9 mouse cellular contexts compared by ENCODE assay signal in the genomic region with DNA sequence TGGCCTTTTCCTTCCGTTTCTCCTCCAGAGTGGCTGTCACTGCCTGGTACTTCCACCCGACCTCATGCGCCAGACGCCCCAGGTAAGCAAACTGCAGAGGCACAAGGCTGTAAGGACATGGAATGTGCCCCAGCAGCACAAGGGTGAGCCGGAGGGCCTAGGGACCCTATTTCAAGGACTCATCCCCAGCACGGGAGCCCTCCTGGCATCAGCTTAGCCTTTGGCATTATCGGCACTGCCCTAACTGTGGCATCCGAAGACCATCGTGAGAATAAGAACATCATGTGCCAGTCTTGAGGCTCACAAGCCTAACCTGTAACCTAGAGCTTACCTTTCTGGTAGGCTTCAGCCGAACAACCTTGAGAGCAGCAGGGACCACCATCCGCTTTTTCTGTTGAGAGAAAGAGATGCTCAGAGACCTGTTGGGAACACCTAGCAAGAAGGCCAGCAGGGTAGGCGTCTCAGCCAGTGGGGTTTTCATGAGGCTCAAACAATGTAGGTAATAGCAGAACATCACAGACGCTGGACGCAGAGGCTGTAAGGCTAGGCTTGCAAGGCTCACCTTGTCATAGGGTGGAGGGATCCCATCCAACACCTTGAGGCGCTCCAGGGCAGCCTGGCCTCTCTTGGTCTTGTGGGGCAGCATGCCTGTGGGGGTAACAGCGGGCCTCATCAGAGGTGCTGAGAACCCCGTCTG. TPM values are rescaled to one million over a fixed set of nuclear protein-coding genes. Genes with fewer than 3 reads are reported as not detected.
DNase-seq lines count a peak whose midpoint lies in the region; ATAC-seq and TF ChIP-seq lines count a peak whose summit lies in the region.
"Had no signal": no experiment of that assay in that cellular context is flagged by ENCODE, and none has a peak within 500 bp of the region (broad histone marks: within the 10 kb centered on the region; RNA-seq: fewer than 3 reads in every experiment).

No protein-coding gene starts in this region.

- H3K36me3 ChIP-seq in heart, embryonic 15.5 days, result peaks cover 50% of the 10 kb centered on the region
- H3K36me3 ChIP-seq in hindbrain, postnatal 0 days (ENCODE audit: insufficient read depth, low read length), result peaks cover 43% of the 10 kb centered on the region
- peaks cover 33% of the 10 kb centered on the region for H3K36me3 ChIP-seq in midbrain, embryonic 16.5 days (ENCODE audit: control insufficient read depth, insufficient read depth, low read length)

- no peaks in the 10 kb centered on the region for H3K27me3 ChIP-seq in heart, embryonic 15.5 days
- H3K27me3 ChIP-seq in hindbrain, postnatal 0 days (ENCODE audit: insufficient read depth, low read length), result no peaks in the 10 kb centered on the region
- no peaks in the 10 kb centered on the region for H3K27me3 ChIP-seq in midbrain, embryonic 16.5 days (ENCODE audit: control insufficient read depth, insufficient read depth, low read depth, low read length)

- peak overlapping the region; percentile 98 for H3K4me3 ChIP-seq in heart, embryonic 15.5 days
- no peak overlapping the region for H3K4me3 ChIP-seq in bone marrow, adult 2 months (replicated peaks; ENCODE audit: control insufficient read depth, low read depth, low read length)
- no peak overlapping the region for H3K4me3 ChIP-seq in hindbrain, postnatal 0 days (ENCODE audit: low read length)
- H3K4me3 ChIP-seq in midbrain, embryonic 16.5 days (ENCODE audit: low read depth, low read length), result no peak overlapping the region; the same call in 1 of the 2 replicates

- no peak for TF ChIP-seq CTCF in bone marrow, adult 2 months (IDR thresholded peaks at IDR 0.05; ENCODE audit: control insufficient read depth, insufficient read depth, low read length)
- TF ChIP-seq CTCF in hindbrain, postnatal 0 days (IDR thresholded peaks at IDR 0.05; ENCODE audit: low read depth), result no peak

- TF ChIP-seq POLR2A in bone marrow, adult 2 months (IDR thresholded peaks at IDR 0.05; ENCODE audit: borderline replicate concordance, control insufficient read depth, low read depth, low read length), result no peak

- 71% methylated on average over 17 of the region's 17 CpGs for WGBS in heart, embryonic 15.5 days
- 79% methylated on average over 17 of the region's 17 CpGs for WGBS in bone marrow, adult 2 months
- 76% methylated on average over 17 of the region's 17 CpGs for WGBS in hindbrain, postnatal 0 days
- 77% methylated on average over 17 of the region's 17 CpGs for WGBS in midbrain, embryonic 16.5 days

- peak overlapping the region; percentile 99 for H3K9ac ChIP-seq in heart, embryonic 15.5 days
- peak overlapping the region; percentile 99; the same call in 1 of the 2 replicates for H3K9ac ChIP-seq in hindbrain, postnatal 0 days (replicated peaks; ENCODE audit: low read length)
- H3K9ac ChIP-seq in midbrain, embryonic 16.5 days (ENCODE audit: low read depth, low read length), result peak overlapping the region; percentile 96; the same call in 1 of the 2 replicates

- no peak for ATAC-seq in heart, embryonic 15.5 days (replicated peaks; ENCODE audit: insufficient number of reproducible peaks, insufficient read depth, low FRiP score, low read depth)
- no peak for ATAC-seq in hindbrain, postnatal 0 days
- ATAC-seq in midbrain, embryonic 16.5 days, result no peak
- ATAC-seq in monocyte, adult 5-6 weeks (replicated peaks; ENCODE audit: insufficient number of reproducible peaks, low FRiP score, low TSS enrichment, poor library complexity, severe bottlenecking), result no peak
- no peak for ATAC-seq in frontal cortex, adult (ENCODE audit: low TSS enrichment)

- DNase-seq in heart, postnatal 36 days, result no peak
- DNase-seq in hindbrain, postnatal 0 days (ENCODE audit: low spot score), result no peak
- DNase-seq in gastrocnemius, postnatal 36 days, result no peak
- DNase-seq: gastrocnemius, postnatal 25 days had no signal

- H3K27ac ChIP-seq in heart, embryonic 15.5 days, result peak overlapping the region; percentile 90
- 0 out of 2 replicates have a peak overlapping the region, but pooled peaks have one; percentile 17 for H3K27ac ChIP-seq in bone marrow, adult 2 months (ENCODE audit: control insufficient read depth, insufficient read depth, low read depth, low read length, poor library complexity)
- H3K27ac ChIP-seq in hindbrain, postnatal 0 days, result no peak overlapping the region
- peak overlapping the region; percentile 37; the same call in 1 of the 2 replicates for H3K27ac ChIP-seq in midbrain, embryonic 16.5 days (ENCODE audit: low read length)

- intact Hi-C loops in heart, postnatal 36 days (cut with DNase I), result no loop called here
- intact Hi-C loops in gastrocnemius, postnatal 36 days (cut with DNase I), result no loop called here

- H3K9me3 ChIP-seq in heart, embryonic 15.5 days (replicated peaks), result no peaks in the 10 kb centered on the region
- no peaks in the 10 kb centered on the region for H3K9me3 ChIP-seq in hindbrain, postnatal 0 days (ENCODE audit: low read length)
- H3K9me3 ChIP-seq in midbrain, embryonic 16.5 days (replicated peaks; ENCODE audit: control insufficient read depth, low read length, poor library complexity, severe bottlenecking), result no peaks in the 10 kb centered on the region

- peak overlapping the region; percentile 79 for H3K4me2 ChIP-seq in heart, embryonic 15.5 days
- peak overlapping the region; percentile 93; the same call in 1 of the 2 replicates for H3K4me2 ChIP-seq in hindbrain, postnatal 0 days (ENCODE audit: low read depth, low read length)
- H3K4me2 ChIP-seq in midbrain, embryonic 16.5 days (ENCODE audit: low read length), result no peak overlapping the region; the same call in 1 of the 2 replicates

- peaks cover 58% of the 10 kb centered on the region for H3K4me1 ChIP-seq in heart, embryonic 15.5 days (replicated peaks)
- H3K4me1 ChIP-seq in bone marrow, adult 2 months (ENCODE audit: control insufficient read depth, insufficient read depth, low read length), result peaks cover 13% of the 10 kb centered on the region; the same call in 1 of the 2 replicates
- peaks cover 14% of the 10 kb centered on the region for H3K4me1 ChIP-seq in hindbrain, postnatal 0 days (ENCODE audit: insufficient read depth, low read length)
- peaks cover 46% of the 10 kb centered on the region for H3K4me1 ChIP-seq in midbrain, embryonic 16.5 days (ENCODE audit: control insufficient read depth, insufficient read depth, low read length)

RNA-seq across cellular contexts. Expression of a gene that starts 2.1 kb away (rescaled TPM):
- polyA plus RNA-seq in heart, embryonic 15.5 days (2015; fragmentation: Nextera tagmentation; extraction: Ambion mirVana), result 794 and 808 TPM in 2 replicates
- 100 to 1,000 TPM; 567 to 587 TPM for total RNA-seq in heart, postnatal 36 days (2021)
- polyA plus RNA-seq in bone marrow, adult 2 months (2011; ENCODE audit: insufficient read depth, insufficient read length, low replicate concordance, missing spikeins), result 982 and 1,240 TPM in 2 replicates
- 743 and 824 TPM in 2 replicates for total RNA-seq in hindbrain, postnatal 0 days (2014; rRNA removed)
- polyA plus RNA-seq in hindbrain, postnatal 0 days (2015; fragmentation: Nextera tagmentation; extraction: Ambion mirVana), result 768 and 794 TPM in 2 replicates
- polyA plus RNA-seq in midbrain, embryonic 16.5 days (2015; fragmentation: Nextera tagmentation; extraction: Ambion mirVana), result 657 and 700 TPM in 2 replicates
- 100 to 1,000 TPM; 388 to 460 TPM for total RNA-seq in gastrocnemius, postnatal 36 days (2021)
- total RNA-seq in monocyte, adult 5-6 weeks (2017), result 1,164 to 1,516 TPM (median 1,507 TPM) in 3 replicates

RNA-seq across cellular contexts. Expression of a gene that starts 2.3 kb away (rescaled TPM):
- 697 and 762 TPM in 2 replicates for polyA plus RNA-seq in heart, embryonic 15.5 days (2015; fragmentation: Nextera tagmentation; extraction: Ambion mirVana)
- 100 to 1,000 TPM; 580 to 665 TPM for total RNA-seq in heart, postnatal 36 days (2021)
- 2,527 and 4,441 TPM in 2 replicates for polyA plus RNA-seq in bone marrow, adult 2 months (2011; ENCODE audit: insufficient read depth, insufficient read length, low replicate concordance, missing spikeins)
- 1,377 and 1,807 TPM in 2 replicates for total RNA-seq in hindbrain, postnatal 0 days (2014; rRNA removed)
- 800 and 828 TPM in 2 replicates for polyA plus RNA-seq in hindbrain, postnatal 0 days (2015; fragmentation: Nextera tagmentation; extraction: Ambion mirVana)
- polyA plus RNA-seq in midbrain, embryonic 16.5 days (2015; fragmentation: Nextera tagmentation; extraction: Ambion mirVana), result 602 and 620 TPM in 2 replicates
- 100 to 1,000 TPM; 488 to 598 TPM for total RNA-seq in gastrocnemius, postnatal 36 days (2021)
- total RNA-seq in monocyte, adult 5-6 weeks (2017), result 2,771 to 4,251 TPM (median 4,236 TPM) in 3 replicates

RNA-seq across cellular contexts. Expression of a gene that starts 9.7 kb away (rescaled TPM):
- 0.22 TPM in 1 of 2 replicates, not detected in the other for polyA plus RNA-seq in heart, embryonic 15.5 days (2015; fragmentation: Nextera tagmentation; extraction: Ambion mirVana)
- not detected for total RNA-seq in heart, postnatal 36 days (2021)
- polyA plus RNA-seq in bone marrow, adult 2 months (2011; ENCODE audit: insufficient read depth, insufficient read length, low replicate concordance, missing spikeins), result not detected in 2 replicates
- total RNA-seq in hindbrain, postnatal 0 days (2014; rRNA removed), result not detected in 2 replicates
- 0.15 TPM in 1 of 2 replicates, not detected in the other for polyA plus RNA-seq in hindbrain, postnatal 0 days (2015; fragmentation: Nextera tagmentation; extraction: Ambion mirVana)
- 0.41 TPM in 1 of 2 replicates, not detected in the other for polyA plus RNA-seq in midbrain, embryonic 16.5 days (2015; fragmentation: Nextera tagmentation; extraction: Ambion mirVana)
- not detected for total RNA-seq in gastrocnemius, postnatal 36 days (2021)
- total RNA-seq in monocyte, adult 5-6 weeks (2017), result 1.5 TPM in 1 of 3 replicates, not detected in the others
- total RNA-seq: gastrocnemius, postnatal 25 days had no signal

RNA-seq across cellular contexts. Expression of a gene that starts 9.9 kb away (rescaled TPM):
- 1.5 and 2.2 TPM in 2 replicates for polyA plus RNA-seq in heart, embryonic 15.5 days (2015; fragmentation: Nextera tagmentation; extraction: Ambion mirVana)
- total RNA-seq in heart, postnatal 36 days (2021), result 10 to 100 TPM in 1 of 2 experiments, 1 to 10 TPM in 1; 7.0 to 16.1 TPM
- 32.5 and 85.0 TPM in 2 replicates for polyA plus RNA-seq in bone marrow, adult 2 months (2011; ENCODE audit: insufficient read depth, insufficient read length, low replicate concordance, missing spikeins)
- total RNA-seq in hindbrain, postnatal 0 days (2014; rRNA removed), result 5.8 and 8.0 TPM in 2 replicates
- polyA plus RNA-seq in hindbrain, postnatal 0 days (2015; fragmentation: Nextera tagmentation; extraction: Ambion mirVana), result 2.1 and 3.0 TPM in 2 replicates
- polyA plus RNA-seq in midbrain, embryonic 16.5 days (2015; fragmentation: Nextera tagmentation; extraction: Ambion mirVana), result 1.5 and 2.2 TPM in 2 replicates
- total RNA-seq in gastrocnemius, postnatal 36 days (2021), result 1 to 10 TPM; 2.8 to 4.0 TPM
- total RNA-seq in monocyte, adult 5-6 weeks (2017), result 35.3 to 62.4 TPM (median 36.7 TPM) in 3 replicates

RNA-seq across cellular contexts. Expression of a gene that starts 22.6 kb away (rescaled TPM):
- polyA plus RNA-seq in heart, embryonic 15.5 days (2015; fragmentation: Nextera tagmentation; extraction: Ambion mirVana), result 52.5 and 62.7 TPM in 2 replicates
- 10 to 100 TPM; 77.1 to 84.5 TPM for total RNA-seq in heart, postnatal 36 days (2021)
- polyA plus RNA-seq in bone marrow, adult 2 months (2011; ENCODE audit: insufficient read depth, insufficient read length, low replicate concordance, missing spikeins), result 13.9 and 19.1 TPM in 2 replicates
- 32.9 and 43.6 TPM in 2 replicates for total RNA-seq in hindbrain, postnatal 0 days (2014; rRNA removed)
- polyA plus RNA-seq in hindbrain, postnatal 0 days (2015; fragmentation: Nextera tagmentation; extraction: Ambion mirVana), result 43.8 and 45.9 TPM in 2 replicates
- polyA plus RNA-seq in midbrain, embryonic 16.5 days (2015; fragmentation: Nextera tagmentation; extraction: Ambion mirVana), result 22.7 and 27.9 TPM in 2 replicates
- 10 to 100 TPM; 39.2 to 40.0 TPM for total RNA-seq in gastrocnemius, postnatal 36 days (2021)
- total RNA-seq in monocyte, adult 5-6 weeks (2017), result 74.9 to 100 TPM (median 91.0 TPM) in 3 replicates
